Mouse (Mus musculus) lung, adult 2 months (tissue): ENCODE data around the gene Dst.

Source experiments
- CTCF ChIP-seq: fragments of 200-500 bp; IDR thresholded peaks from 2 replicates; pipeline ENCODE4 v1.5.1; 2011; ENCODE audit warnings: mild to moderate bottlenecking, low read length, control low read depth; ENCODE audit not compliant: insufficient read depth
- POLR2A ChIP-seq: fragments of 200-500 bp; IDR thresholded peaks from 2 replicates; pipeline ENCODE4 v1.6.1; 2011; ENCODE audit warnings: low read depth, mild to moderate bottlenecking, control low read depth, low read length, borderline replicate concordance; ENCODE audit errors: extremely low read depth

DNA sequence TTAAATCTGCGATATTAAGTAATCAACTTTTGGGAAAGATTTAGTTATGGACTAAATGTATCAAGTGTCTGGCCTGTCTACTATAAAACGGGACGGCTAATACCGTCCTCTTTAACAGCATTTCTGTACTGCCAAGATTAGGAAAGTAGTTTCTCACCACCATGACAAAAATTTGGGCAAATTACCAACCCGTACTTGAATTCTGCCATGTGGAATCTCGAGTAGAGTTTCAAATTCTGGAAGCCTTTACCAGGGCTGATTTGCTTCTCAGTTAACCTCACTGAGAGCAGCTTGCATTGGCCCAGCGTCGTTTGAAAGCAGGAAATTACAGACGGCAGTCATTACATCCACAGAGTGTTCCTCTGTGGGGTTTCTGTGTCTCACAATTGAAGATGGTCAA lies 310.8 kb downstream of the Dst start:
- no peak for TF ChIP-seq CTCF
- TF ChIP-seq POLR2A = no peak
